Mouse (Mus musculus) heart, adult 2 months (tissue): ENCODE measurements around the gene Tbce.

Experiments used
- CTCF ChIP-seq: fragments of 200-600 bp; IDR thresholded peaks from 2 replicates; pipeline ENCODE4 v1.8.1; 2022; ENCODE audit warnings: antibody characterized with exemption, mild to moderate bottlenecking, moderate library complexity
- EP300 ChIP-seq: fragments of 200-500 bp; IDR thresholded peaks from 2 replicates; pipeline ENCODE4 v1.6.1; 2011; ENCODE audit warnings: low read depth, low read length, control low read depth; ENCODE audit not compliant: insufficient read depth
- POLR2A ChIP-seq: fragments of 200-500 bp; IDR thresholded peaks from 2 replicates; pipeline ENCODE4 v1.6.1; 2011; ENCODE audit warnings: mild to moderate bottlenecking, low read depth, low read length, control low read depth; ENCODE audit not compliant: insufficient read depth

GRCm38 (mm10) chr13:13990391-13990790, 49.0 kb downstream of the Tbce start:
- no peak for TF ChIP-seq CTCF
- TF ChIP-seq POLR2A = no peak
- TF ChIP-seq EP300 = no peak
